Mouse (Mus musculus) large intestine, adult 2 months (tissue): ENCODE data around the gene Nelfe. TPM values are rescaled to one million over a fixed set of nuclear protein-coding genes. Genes with fewer than 3 reads are reported as not detected.

Experiments
- polyA plus RNA-seq: library from polyadenylated mRNA; depleted of rRNA; stranded (reverse); fragments of >200 nt; gene quantifications from 2 replicates; pipeline ENCODE4 v1.2.3, GENCODE M21; 2012; rRNA removed

Gene Nelfe
- polyA plus RNA-seq, 1 experiment = 33.8 TPM

Other genes starting within 250 kb of the Nelfe start
- gene Rnf5, start 246.7 kb upstream of the Nelfe start, polyA plus RNA-seq = 171 and 173 TPM in 2 replicates
- gene Agpat1, start 246.1 kb upstream of the Nelfe start, polyA plus RNA-seq = 255 and 267 TPM in 2 replicates
- gene Egfl8, start 234.4 kb upstream of the Nelfe start, polyA plus RNA-seq = 1.7 and 2.2 TPM in 2 replicates
- gene Ppt2, start 221.9 kb upstream of the Nelfe start, polyA plus RNA-seq = 31.1 and 35.8 TPM in 2 replicates
- gene Prrt1, start 220.9 kb upstream of the Nelfe start, polyA plus RNA-seq = 4.5 and 5.7 TPM in 2 replicates
- 3.7 and 4.7 TPM in 2 replicates for gene Fkbpl, start 205.6 kb upstream of the Nelfe start, polyA plus RNA-seq
- 61.0 and 64.1 TPM in 2 replicates for gene Atf6b, start 203.2 kb upstream of the Nelfe start, polyA plus RNA-seq
- 11.0 and 13.3 TPM in 2 replicates for gene Tnxb, start 179.9 kb upstream of the Nelfe start, polyA plus RNA-seq
- 32.9 and 44.2 TPM in 2 replicates for gene C4b, start 106.5 kb upstream of the Nelfe start, polyA plus RNA-seq
- 0.05 TPM in 1 of 2 replicates, not detected in the other for gene Cyp21a1, start 45.8 kb upstream of the Nelfe start, polyA plus RNA-seq
- gene Stk19, start 13.4 kb upstream of the Nelfe start, polyA plus RNA-seq = 49.5 and 57.9 TPM in 2 replicates
- gene Dxo, start 13.4 kb upstream of the Nelfe start, polyA plus RNA-seq = 75.2 and 76.4 TPM in 2 replicates
- gene Skiv2l, start 181 bp upstream of the Nelfe start, polyA plus RNA-seq = 61.1 and 89.6 TPM in 2 replicates
- gene Cfb, start 12.1 kb downstream of the Nelfe start, polyA plus RNA-seq = 64.4 and 94.3 TPM in 2 replicates
- 4.7 and 5.8 TPM in 2 replicates for gene Zbtb12, start 29.1 kb downstream of the Nelfe start, polyA plus RNA-seq
- gene Gm20547, start 31.7 kb downstream of the Nelfe start, polyA plus RNA-seq = not detected in 2 replicates
- gene C2, start 47.9 kb downstream of the Nelfe start, polyA plus RNA-seq = 28.1 and 31.1 TPM in 2 replicates
- gene Ehmt2, start 48.1 kb downstream of the Nelfe start, polyA plus RNA-seq = 151 and 185 TPM in 2 replicates
- gene Slc44a4, start 64.1 kb downstream of the Nelfe start, polyA plus RNA-seq = 180 and 226 TPM in 2 replicates
- 64.9 and 118 TPM in 2 replicates for gene Neu1, start 80.9 kb downstream of the Nelfe start, polyA plus RNA-seq
- 10.5 and 12.0 TPM in 2 replicates for gene Hspa1b, start 108.8 kb downstream of the Nelfe start, polyA plus RNA-seq
- gene Gm20481, start 119.5 kb downstream of the Nelfe start, polyA plus RNA-seq = not detected in 2 replicates
- gene Hspa1a, start 121.8 kb downstream of the Nelfe start, polyA plus RNA-seq = 6.4 and 6.6 TPM in 2 replicates
- gene Hspa1l, start 122.3 kb downstream of the Nelfe start, polyA plus RNA-seq = 0.21 and 0.22 TPM in 2 replicates
- 108 and 113 TPM in 2 replicates for gene Lsm2, start 131.5 kb downstream of the Nelfe start, polyA plus RNA-seq
- 104 and 139 TPM in 2 replicates for gene Vars, start 150.6 kb downstream of the Nelfe start, polyA plus RNA-seq
- 0.38 and 0.64 TPM in 2 replicates for gene Vwa7, start 166.2 kb downstream of the Nelfe start, polyA plus RNA-seq
- gene Sapcd1, start 177.6 kb downstream of the Nelfe start, polyA plus RNA-seq = 0.81 and 0.83 TPM in 2 replicates
- gene Msh5, start 196.4 kb downstream of the Nelfe start, polyA plus RNA-seq = 2.0 and 3.3 TPM in 2 replicates
- gene Clic1, start 199.6 kb downstream of the Nelfe start, polyA plus RNA-seq = 209 and 263 TPM in 2 replicates
- gene Ddah2, start 208.6 kb downstream of the Nelfe start, polyA plus RNA-seq = 12.5 and 14.9 TPM in 2 replicates
- 0.17 and 3.8 TPM in 2 replicates for gene Ly6g6c, start 215.0 kb downstream of the Nelfe start, polyA plus RNA-seq
- 0.26 and 0.47 TPM in 2 replicates for gene Mpig6b, start 215.8 kb downstream of the Nelfe start, polyA plus RNA-seq
- gene Ly6g6e, start 226.5 kb downstream of the Nelfe start, polyA plus RNA-seq = 0.38 and 0.73 TPM in 2 replicates
- 0.89 and 3.5 TPM in 2 replicates for gene Ly6g6d, start 227.7 kb downstream of the Nelfe start, polyA plus RNA-seq
- 1.6 and 2.6 TPM in 2 replicates for gene Ly6g6f, start 235.2 kb downstream of the Nelfe start, polyA plus RNA-seq
- gene Abhd16a, start 238.9 kb downstream of the Nelfe start, polyA plus RNA-seq = 71.9 and 115 TPM in 2 replicates